Mouse (Mus musculus) ES-Bruce4 (cell line): ENCODE results near the gene Fgfr2. TPM values are rescaled to one million over a fixed set of nuclear protein-coding genes. Genes with fewer than 3 reads are reported as not detected.

ENCODE experiments used
- H3K27ac ChIP-seq: 2 replicates; pipeline ENCODE4 v1.5.1; 2012; ENCODE audit warnings: low read length, inconsistent platforms; ENCODE audit not compliant: insufficient read depth
- H3K27me3 ChIP-seq: 2 replicates; pipeline ENCODE4 v1.6.1; 2012; ENCODE audit warnings: mild to moderate bottlenecking, low read length, inconsistent platforms; ENCODE audit not compliant: control insufficient read depth, poor library complexity, insufficient read depth, severe bottlenecking
- H3K36me3 ChIP-seq: 2 replicates; pipeline ENCODE4 v1.6.1; 2012; ENCODE audit warnings: inconsistent platforms, mild to moderate bottlenecking, low read length, moderate library complexity; ENCODE audit not compliant: control insufficient read depth, poor library complexity, insufficient read depth, severe bottlenecking
- H3K4me1 ChIP-seq: one replicate; pipeline ENCODE4 v1.8.1; 2011; ENCODE audit warnings: low read length; ENCODE audit not compliant: control insufficient read depth, insufficient read depth
- H3K4me3 ChIP-seq: 2 replicates; pipeline ENCODE4 v1.5.1; 2011; ENCODE audit warnings: low read depth, mild to moderate bottlenecking, low read length
- H3K9ac ChIP-seq: 2 replicates; pipeline ENCODE4 v1.6.1; 2012; ENCODE audit warnings: low read depth, mild to moderate bottlenecking, inconsistent platforms; ENCODE audit not compliant: poor library complexity, severe bottlenecking
- H3K9me3 ChIP-seq: replicated peaks from 2 replicates; pipeline ENCODE4 v1.6.1; 2012; ENCODE audit warnings: mild to moderate bottlenecking, low read length, inconsistent platforms; ENCODE audit not compliant: control insufficient read depth, poor library complexity, insufficient read depth, severe bottlenecking
- CTCF ChIP-seq: IDR thresholded peaks from one replicate; pipeline ENCODE4 v1.8.1; 2011; ENCODE audit warnings: low read depth, low read length
- EP300 ChIP-seq: IDR thresholded peaks from 2 replicates; pipeline ENCODE4 v1.6.1; 2011; ENCODE audit warnings: low read depth, low read length; ENCODE audit not compliant: insufficient read depth
- POLR2A ChIP-seq: IDR thresholded peaks from one replicate; pipeline ENCODE4 v1.8.1; 2011; ENCODE audit warnings: low read length; ENCODE audit not compliant: insufficient read depth
- polyA plus RNA-seq: library from polyadenylated mRNA; stranded (reverse); fragments of >200 nt; gene quantifications from 2 replicates; pipeline ENCODE4 v1.2.4, GENCODE M21; 2011; ENCODE audit warnings: low read depth; ENCODE audit not compliant: missing spikeins, insufficient read depth, insufficient read length

Gene Fgfr2
- polyA plus RNA-seq, 1 experiment = 34.8 TPM

- Histone ChIP-seq H3K4me1 (no peaks in the 10 kb centered on the region), H3K36me3 (peaks cover 19% of the 10 kb centered on the region), H3K4me3 (no peak overlapping the region), H3K9ac (no peak overlapping the region), H3K27ac (no peak overlapping the region), H3K27me3 (no peaks in the 10 kb centered on the region), H3K9me3 (no peaks in the 10 kb centered on the region)
- TF ChIP-seq EP300 (no peak), POLR2A (no peak), CTCF (no peak)
These were observed 2225.9 kb downstream of the Fgfr2 start for GRCm38 (mm10) chr7:130897201-130897600.

- no peaks in the 10 kb centered on the region for H3K27me3 ChIP-seq
- H3K36me3 ChIP-seq = peaks cover 16% of the 10 kb centered on the region
- TF ChIP-seq CTCF (no peak), EP300 (no peak), POLR2A (no peak)
- no peak overlapping the region for H3K9ac ChIP-seq
- no peaks in the 10 kb centered on the region for H3K4me1 ChIP-seq
- no peaks in the 10 kb centered on the region for H3K9me3 ChIP-seq
- H3K4me3 ChIP-seq = no peak overlapping the region
- no peak overlapping the region for H3K27ac ChIP-seq
These were observed 2227.1 kb downstream of the Fgfr2 start for GRCm38 (mm10) chr7:130896064-130896463.

- TF ChIP-seq EP300 (no peak), POLR2A (no peak), CTCF (no peak)
- Histone ChIP-seq H3K36me3 (peaks cover 13% of the 10 kb centered on the region), H3K27ac (no peak overlapping the region)
These were observed 2227.6 kb downstream of the Fgfr2 start for GRCm38 (mm10) chr7:130895618-130895945.

GRCm38 (mm10) chr7:130894931-130895617, 2228.1 kb downstream of the Fgfr2 start:
- H3K27ac ChIP-seq = no peak overlapping the region
- H3K4me3 ChIP-seq = no peak overlapping the region
- H3K9ac ChIP-seq = no peak overlapping the region
- peaks cover 2% of the 10 kb centered on the region for H3K4me1 ChIP-seq
- H3K9me3 ChIP-seq = no peaks in the 10 kb centered on the region
- no peak for TF ChIP-seq POLR2A
- no peak for TF ChIP-seq EP300
- TF ChIP-seq CTCF = no peak
- no peaks in the 10 kb centered on the region for H3K27me3 ChIP-seq
- H3K36me3 ChIP-seq = peaks cover 13% of the 10 kb centered on the region

More at GRCm38 (mm10) chr7:130895618-130895945, 2227.6 kb downstream of the Fgfr2 start:
- H3K27me3 ChIP-seq = no peaks in the 10 kb centered on the region
- H3K4me1 ChIP-seq = no peaks in the 10 kb centered on the region
- no peak overlapping the region for H3K9ac ChIP-seq
- H3K4me3 ChIP-seq = no peak overlapping the region
- H3K9me3 ChIP-seq = no peaks in the 10 kb centered on the region

- H3K4me3 ChIP-seq = no peak overlapping the region
- H3K27me3 ChIP-seq = no peaks in the 10 kb centered on the region
- TF ChIP-seq POLR2A (no peak), EP300 (no peak), CTCF (no peak)
- peaks cover 9% of the 10 kb centered on the region for H3K36me3 ChIP-seq
- H3K4me1 ChIP-seq = peaks cover 4% of the 10 kb centered on the region
- no peak overlapping the region for H3K9ac ChIP-seq
- no peaks in the 10 kb centered on the region for H3K9me3 ChIP-seq
- H3K27ac ChIP-seq = no peak overlapping the region
These were observed 2230.2 kb downstream of the Fgfr2 start for GRCm38 (mm10) chr7:130892973-130893372.

GRCm38 (mm10) chr7:130890871-130891270, 2232.3 kb downstream of the Fgfr2 start:
- no peak for TF ChIP-seq CTCF
- TF ChIP-seq EP300 = no peak
- no peak for TF ChIP-seq POLR2A
- H3K4me1 ChIP-seq = peaks cover 4% of the 10 kb centered on the region
- peak overlapping the region; percentile 75 for H3K27ac ChIP-seq
- no peaks in the 10 kb centered on the region for H3K9me3 ChIP-seq
- H3K4me3 ChIP-seq = no peak overlapping the region
- no peak overlapping the region for H3K9ac ChIP-seq
- no peaks in the 10 kb centered on the region for H3K27me3 ChIP-seq
- H3K36me3 ChIP-seq = peaks cover 3% of the 10 kb centered on the region
